Mouse (Mus musculus) brown adipose tissue, adult 24 weeks (tissue): Measurements from ENCODE around the gene Nudt21. TPM values are rescaled to one million over a fixed set of nuclear protein-coding genes. Genes with fewer than 3 reads are reported as not detected.

ENCODE experiments used
- H3K27ac ChIP-seq: fragments of 200-500 bp; replicated peaks from 2 replicates; pipeline ENCODE4 v1.5.1; 2012; ENCODE audit warnings: low read depth, mild to moderate bottlenecking, low read length
- H3K4me1 ChIP-seq: fragments of 200-500 bp; 2 replicates; pipeline ENCODE4 v1.6.1; 2012; ENCODE audit warnings: low read length, mixed read lengths; ENCODE audit not compliant: control insufficient read depth, insufficient read depth, insufficient read length
- H3K4me3 ChIP-seq: fragments of 200-500 bp; 2 replicates; pipeline ENCODE4 v1.5.1; 2012; ENCODE audit warnings: low read depth, mild to moderate bottlenecking, low read length, moderate library complexity; ENCODE audit not compliant: insufficient read depth
- polyA plus RNA-seq: library from polyadenylated mRNA; stranded (reverse); fragments of >200 nt; gene quantifications from 2 replicates; pipeline ENCODE4 v1.2.4, GENCODE M21; 2012; ENCODE audit not compliant: missing spikeins, insufficient read depth, insufficient read length

Nudt21 gene
- polyA plus RNA-seq, 1 experiment = 27.6 TPM

GRCm38 (mm10) chr8:94012013-94012951 lies 24.5 kb downstream of the Nudt21 start, which contains the start of gene Amfr:
Amfr (minus strand) TSS chr8:94012842.
- H3K27ac ChIP-seq = peak within 1 kb of the TSS; percentile 79

GRCm38 (mm10) chr8:94011076-94012012 lies 25.5 kb downstream of the Nudt21 start:
- peaks cover 5% of the 10 kb centered on the region for H3K4me1 ChIP-seq
- peak overlapping the region; percentile 46 for H3K27ac ChIP-seq
- H3K4me3 ChIP-seq = peak overlapping the region; percentile 99

More at GRCm38 (mm10) chr8:94012013-94012951, 24.5 kb downstream of the Nudt21 start, which contains the start of gene Amfr:
- Histone ChIP-seq H3K4me3 (peak within 1 kb of the TSS; percentile 99), H3K4me1 (peaks cover 5% of the 10 kb centered on the region)

- H3K27ac ChIP-seq = no peak overlapping the region
- H3K4me1 ChIP-seq = peaks cover 5% of the 10 kb centered on the region
- H3K4me3 ChIP-seq = peak overlapping the region; percentile 33; the same call in 1 of the 2 replicates
Measured at GRCm38 (mm10) chr8:94010101-94010705, 26.6 kb downstream of the Nudt21 start.

GRCm38 (mm10) chr8:94009243-94009845 lies 27.5 kb downstream of the Nudt21 start:
- H3K4me3 ChIP-seq = no peak overlapping the region
- H3K4me1 ChIP-seq = peaks cover 5% of the 10 kb centered on the region
- H3K27ac ChIP-seq = no peak overlapping the region

- no peak overlapping the region for H3K27ac ChIP-seq
- H3K4me1 ChIP-seq = no peaks in the 10 kb centered on the region
- no peak overlapping the region for H3K4me3 ChIP-seq
Measured at GRCm38 (mm10) chr8:94004139-94004538, 32.7 kb downstream of the Nudt21 start.

GRCm38 (mm10) chr8:93998961-93999360 lies 37.9 kb downstream of the Nudt21 start:
- H3K4me1 ChIP-seq = no peaks in the 10 kb centered on the region
- H3K27ac ChIP-seq = no peak overlapping the region
- H3K4me3 ChIP-seq = no peak overlapping the region

- no peak overlapping the region for H3K27ac ChIP-seq
- H3K4me1 ChIP-seq = no peaks in the 10 kb centered on the region
- no peak overlapping the region for H3K4me3 ChIP-seq
Measured at GRCm38 (mm10) chr8:93989739-93990138, 47.1 kb downstream of the Nudt21 start.

- Histone ChIP-seq H3K4me1 (no peaks in the 10 kb centered on the region), H3K27ac (no peak overlapping the region), H3K4me3 (no peak overlapping the region)
Measured at GRCm38 (mm10) chr8:93984731-93985130, 52.1 kb downstream of the Nudt21 start.

- no peaks in the 10 kb centered on the region for H3K4me1 ChIP-seq
- no peak overlapping the region for H3K27ac ChIP-seq
- H3K4me3 ChIP-seq = no peak overlapping the region
Measured at GRCm38 (mm10) chr8:93983827-93984226, 53.0 kb downstream of the Nudt21 start.

- Histone ChIP-seq H3K4me1 (no peaks in the 10 kb centered on the region), H3K4me3 (no peak overlapping the region), H3K27ac (no peak overlapping the region)
Measured at GRCm38 (mm10) chr8:93981679-93982215, 55.1 kb downstream of the Nudt21 start.

GRCm38 (mm10) chr8:93980141-93980540 lies 56.7 kb downstream of the Nudt21 start:
- no peaks in the 10 kb centered on the region for H3K4me1 ChIP-seq
- no peak overlapping the region for H3K4me3 ChIP-seq
- H3K27ac ChIP-seq = no peak overlapping the region

- H3K4me3 ChIP-seq = no peak overlapping the region
- no peak overlapping the region for H3K27ac ChIP-seq
Measured at GRCm38 (mm10) chr8:93976446-93977211, 60.2 kb downstream of the Nudt21 start.

GRCm38 (mm10) chr8:93975358-93975757 lies 61.5 kb downstream of the Nudt21 start:
- no peak overlapping the region for H3K27ac ChIP-seq
- H3K4me1 ChIP-seq = peaks cover 4% of the 10 kb centered on the region
- no peak overlapping the region for H3K4me3 ChIP-seq

More at GRCm38 (mm10) chr8:93976446-93977211, 60.2 kb downstream of the Nudt21 start:
- H3K4me1 ChIP-seq = peaks cover 4% of the 10 kb centered on the region
